Mouse (Mus musculus) cerebellum, adult (tissue): ENCODE results near the gene Il23a.
"Not testable (repeated sequence)": the region's sequence is repeated elsewhere in the genome, so short reads cannot be mapped to it uniquely, and the experiment has no call there.

Experiments used
- ATAC-seq: cut with Nextera tagmentation; 2 replicates; pipeline ENCODE4 v1.9.2; 2017; ENCODE audit warnings: mild to moderate bottlenecking, moderate library complexity, mixed read lengths; ENCODE audit not compliant: insufficient number of reproducible peaks, low FRiP score, low TSS enrichment

The Il23a gene

DNA sequence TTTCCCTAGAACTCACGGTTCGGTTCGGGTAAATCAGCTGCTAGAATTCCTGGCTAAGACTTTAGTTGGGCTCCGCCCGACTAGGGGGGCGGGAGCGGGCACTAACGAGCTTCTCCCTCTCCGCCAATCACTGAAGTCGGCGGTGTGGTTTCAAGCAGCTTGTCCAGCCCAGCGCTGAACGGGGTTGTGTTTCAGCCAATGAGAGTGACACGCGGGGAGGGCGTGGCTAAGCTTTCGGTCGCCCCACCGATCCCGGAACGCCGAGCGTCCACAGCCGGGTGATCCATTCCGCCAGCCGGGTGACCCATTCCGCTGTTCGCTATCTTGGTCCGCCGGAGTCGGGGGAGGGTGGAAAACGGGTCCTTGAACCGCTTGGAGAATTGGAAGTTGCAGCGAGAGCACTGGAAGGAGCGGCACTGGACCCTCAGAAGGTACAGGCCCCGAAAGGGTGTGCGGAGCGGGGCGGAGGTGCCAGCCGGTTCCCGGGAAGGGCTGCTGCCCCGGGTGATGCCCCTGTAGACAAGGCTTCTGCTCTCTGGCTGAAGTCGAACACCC lies 28.2 kb downstream of the Il23a start, which contains the start of gene Stat2:
Gene Stat2 (plus strand): TSS at position 273 of the 555 bp plus-strand sequence.
- peak; percentile 98 for ATAC-seq

GRCm38 (mm10) chr10:128269206-128269910 lies 29.2 kb downstream of the Il23a start:
- no peak for ATAC-seq

DNA sequence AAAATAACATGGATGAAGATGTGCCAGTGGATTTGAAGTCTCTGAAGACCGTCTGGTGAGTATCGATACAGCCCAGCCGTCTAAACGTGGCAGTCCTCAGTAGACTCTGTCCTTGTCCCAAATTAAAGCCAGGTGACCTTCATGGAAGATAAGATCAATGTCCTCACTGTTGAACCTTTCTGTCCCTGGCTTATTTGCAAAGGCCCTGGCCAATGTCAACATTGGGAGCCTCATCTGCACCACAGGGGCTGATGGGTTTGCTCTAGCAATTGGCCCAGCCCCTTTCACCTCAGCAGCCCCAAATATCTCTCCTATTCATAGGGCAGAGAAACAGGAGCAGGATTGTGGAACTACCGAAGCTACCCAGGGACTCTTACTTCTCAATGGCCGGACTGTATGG lies 30.2 kb downstream of the Il23a start, which contains the start of gene Apof:
Gene Apof (plus strand): TSS at position 301 of the 400 bp plus-strand sequence.
- no peak for ATAC-seq

GRCm38 (mm10) chr10:128263393-128264310 lies 34.9 kb downstream of the Il23a start:
- ATAC-seq = no peak

DNA sequence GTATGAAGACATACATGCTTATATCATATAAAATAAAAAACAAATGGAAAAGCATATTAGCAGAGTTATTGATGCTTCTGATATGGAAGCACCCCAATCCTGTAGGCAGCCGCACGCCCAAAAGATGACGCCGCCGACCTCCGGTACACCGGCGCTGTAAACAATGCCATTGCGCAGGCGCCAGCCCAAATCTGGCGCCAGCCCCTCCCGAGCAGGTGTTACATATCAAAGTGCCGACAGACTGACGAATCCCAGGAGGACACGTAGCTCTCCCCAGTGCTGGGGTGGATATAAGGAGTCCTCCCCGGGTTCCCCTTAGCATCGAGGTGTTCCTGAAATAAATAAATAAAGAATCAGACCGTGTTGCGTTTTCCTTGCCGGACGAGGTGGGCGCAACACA lies 36.3 kb downstream of the Il23a start:
- no peak for ATAC-seq

- not testable (repeated sequence) for ATAC-seq
Measured at GRCm38 (mm10) chr10:128260376-128260775, 38.2 kb downstream of the Il23a start.

- no peak for ATAC-seq
Measured at GRCm38 (mm10) chr10:128259946-128260345, 38.6 kb downstream of the Il23a start.

GRCm38 (mm10) chr10:128258953-128259352 lies 39.6 kb downstream of the Il23a start:
- ATAC-seq = no peak

DNA sequence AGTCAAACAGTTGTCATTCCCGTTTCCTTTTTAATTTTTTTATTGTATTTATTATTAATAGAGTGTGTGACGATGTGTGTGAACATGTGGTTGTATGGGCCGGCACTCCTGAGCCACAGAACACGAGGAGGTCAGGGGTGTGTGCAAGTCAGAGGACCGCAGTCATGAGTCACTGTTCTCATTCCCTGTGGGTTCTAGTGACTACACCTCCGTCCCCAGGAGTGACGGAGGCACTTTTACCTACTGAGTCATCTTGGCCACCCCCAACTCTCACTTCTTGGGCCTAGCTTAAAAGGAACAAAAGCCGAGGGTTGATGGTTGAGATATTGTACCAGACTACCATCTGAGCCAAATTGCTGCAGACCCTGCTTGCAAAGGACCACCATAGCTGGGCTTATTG lies 42.2 kb downstream of the Il23a start:
- no peak for ATAC-seq

DNA sequence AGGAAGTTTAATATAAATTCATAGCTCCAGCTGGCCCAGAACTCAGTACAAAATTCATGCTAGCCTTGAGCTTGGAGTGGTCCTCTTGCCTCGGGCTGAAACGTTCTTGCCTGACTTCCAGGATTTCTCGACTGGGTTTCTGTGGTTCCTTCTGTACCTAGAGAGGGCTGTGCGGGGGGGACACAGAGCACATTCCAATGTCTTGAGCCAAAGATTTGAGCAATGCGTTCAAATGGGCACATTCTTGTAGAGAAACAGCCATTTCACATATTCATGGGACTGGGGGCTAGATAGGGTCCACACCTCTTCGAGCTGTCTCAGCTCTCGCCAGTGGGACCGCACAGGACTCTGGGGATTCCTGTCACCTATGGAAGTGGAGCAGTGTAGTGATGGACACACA lies 42.6 kb downstream of the Il23a start:
- ATAC-seq = no peak

DNA sequence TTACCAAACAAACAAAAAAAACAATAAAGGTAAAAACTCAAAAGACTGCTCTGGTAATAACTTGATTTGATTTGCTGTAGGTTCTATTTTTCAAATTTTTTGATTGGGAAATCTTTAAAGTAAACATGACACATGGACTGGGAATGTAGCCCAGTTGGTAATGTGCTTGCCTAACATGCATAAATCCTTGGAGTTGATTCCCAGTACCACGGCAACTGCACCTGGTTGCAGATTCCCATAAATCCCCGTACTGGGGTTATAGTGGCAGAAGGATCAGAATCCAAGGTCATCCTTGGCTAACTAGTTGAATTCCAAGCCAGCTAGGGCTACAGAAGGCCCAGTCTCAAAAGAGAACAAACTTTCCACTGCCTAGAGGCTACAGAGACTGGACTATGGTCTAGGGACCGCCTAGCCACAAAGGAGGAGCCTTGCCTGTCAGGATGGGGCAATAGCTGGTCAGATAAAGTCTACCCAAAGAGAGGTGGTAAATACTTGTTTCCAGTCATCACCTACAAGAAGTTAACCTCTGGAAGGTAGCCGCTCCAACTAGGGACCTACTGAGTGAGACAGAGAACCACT lies 44.8 kb downstream of the Il23a start, which contains the start of gene Apon:
Gene Apon (plus strand): TSS at position 420 of the 579 bp plus-strand sequence.
- no peak for ATAC-seq

DNA sequence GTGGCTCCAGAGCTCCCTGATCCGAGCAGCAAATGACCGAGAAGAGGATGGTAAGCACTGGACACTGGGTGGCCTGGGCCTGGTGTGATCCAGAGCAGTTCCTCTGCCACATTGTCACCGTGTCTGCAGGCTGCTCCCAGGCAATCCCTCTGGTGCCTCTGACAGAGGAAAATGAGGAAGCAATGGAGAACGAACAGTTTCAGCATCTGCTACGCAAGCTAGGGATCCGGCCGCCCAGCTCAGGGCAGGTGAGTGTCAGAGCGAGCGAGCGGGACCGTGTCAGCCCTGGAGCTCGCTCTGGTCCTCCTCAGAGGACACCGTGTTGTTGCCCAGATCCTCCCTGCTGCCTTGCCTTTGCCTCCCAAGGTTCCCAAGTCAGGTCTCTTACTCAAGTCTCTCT lies 48.0 kb downstream of the Il23a start:
- no peak for ATAC-seq

- ATAC-seq = no peak
Measured at GRCm38 (mm10) chr10:128247020-128247732, 51.4 kb downstream of the Il23a start.
